Mouse (Mus musculus): Measurements from ENCODE around the gene Asna1. TPM values are rescaled to one million over a fixed set of nuclear protein-coding genes. Genes with fewer than 3 reads are reported as not detected.

Asna1 gene
- polyA plus RNA-seq, 1 experiment from 2014 or later, result 116 TPM

GRCm38 (mm10) chr8:85029271-85029670 is 4.2 kb upstream of the Asna1 start:
- no peak for TF ChIP-seq CTCF (IDR thresholded peaks at IDR 0.05; ENCODE audit: low read depth)
- H3K36me3 ChIP-seq (ENCODE audit: insufficient read depth, low read length), result peaks cover 26% of the 10 kb centered on the region
- H3K4me2 ChIP-seq (ENCODE audit: low read length), result peak overlapping the region; percentile 50; the same call in 1 of the 2 replicates
- no peak for DNase-seq (ENCODE audit: low spot score)
- no peak overlapping the region for H3K27ac ChIP-seq
- no peaks in the 10 kb centered on the region for H3K9me3 ChIP-seq (replicated peaks; ENCODE audit: low read length)
- H3K4me1 ChIP-seq (replicated peaks; ENCODE audit: insufficient read depth, low read length), result peaks cover 12% of the 10 kb centered on the region
- H3K4me3 ChIP-seq (replicated peaks; ENCODE audit: low read depth, low read length), result no peak overlapping the region
- no peak for ATAC-seq (replicated peaks; ENCODE audit: low FRiP score, low read depth)
- WGBS, result 88% methylated on average over 14 of the region's 14 CpGs
- H3K27me3 ChIP-seq (ENCODE audit: insufficient read depth, low read length), result no peaks in the 10 kb centered on the region
- H3K9ac ChIP-seq (ENCODE audit: low read depth, low read length), result no peak overlapping the region

GRCm38 (mm10) chr8:85027922-85028321 is 2.8 kb upstream of the Asna1 start:
- WGBS, result 8% methylated on average over 2 of the region's 2 CpGs
- H3K9ac ChIP-seq (ENCODE audit: low read depth, low read length), result peak overlapping the region; percentile 99
- DNase-seq (ENCODE audit: low spot score) (peak; percentile 17), ATAC-seq (replicated peaks; ENCODE audit: low FRiP score, low read depth) (no peak)
- no peak overlapping the region for H3K27ac ChIP-seq
- peaks cover 14% of the 10 kb centered on the region for H3K4me1 ChIP-seq (replicated peaks; ENCODE audit: insufficient read depth, low read length)
- no peaks in the 10 kb centered on the region for H3K9me3 ChIP-seq (replicated peaks; ENCODE audit: low read length)
- H3K27me3 ChIP-seq (ENCODE audit: insufficient read depth, low read length), result no peaks in the 10 kb centered on the region
- no peak for TF ChIP-seq CTCF (IDR thresholded peaks at IDR 0.05; ENCODE audit: low read depth)
- peak overlapping the region; percentile 98 for H3K4me3 ChIP-seq (replicated peaks; ENCODE audit: low read depth, low read length)
- peaks cover 29% of the 10 kb centered on the region for H3K36me3 ChIP-seq (ENCODE audit: insufficient read depth, low read length)
- H3K4me2 ChIP-seq (ENCODE audit: low read length), result peak overlapping the region; percentile 50

- Histone ChIP-seq H3K9ac (ENCODE audit: low read depth, low read length) (peak overlapping the region; percentile 99), H3K4me3 (replicated peaks; ENCODE audit: low read depth, low read length) (peak overlapping the region; percentile 98), H3K4me2 (ENCODE audit: low read length) (peak overlapping the region; percentile 50), H3K27me3 (ENCODE audit: insufficient read depth, low read length) (no peaks in the 10 kb centered on the region), H3K36me3 (ENCODE audit: insufficient read depth, low read length) (peaks cover 29% of the 10 kb centered on the region), H3K27ac (peak overlapping the region; percentile 91), H3K9me3 (replicated peaks; ENCODE audit: low read length) (no peaks in the 10 kb centered on the region), H3K4me1 (replicated peaks; ENCODE audit: insufficient read depth, low read length) (peaks cover 14% of the 10 kb centered on the region)
- 1% methylated on average over 13 of the region's 13 CpGs for WGBS
- ATAC-seq (replicated peaks; ENCODE audit: low FRiP score, low read depth) (no peak), DNase-seq (ENCODE audit: low spot score) (no peak)
- TF ChIP-seq CTCF (IDR thresholded peaks at IDR 0.05; ENCODE audit: low read depth), result no peak
Measured at GRCm38 (mm10) chr8:85027516-85027855, 2.4 kb upstream of the Asna1 start.

- Histone ChIP-seq H3K36me3 (ENCODE audit: insufficient read depth, low read length) (peaks cover 24% of the 10 kb centered on the region), H3K9ac (ENCODE audit: low read depth, low read length) (peak within 1 kb of the TSS; percentile 99), H3K4me3 (replicated peaks; ENCODE audit: low read depth, low read length) (peak within 1 kb of the TSS; percentile 98), H3K4me1 (replicated peaks; ENCODE audit: insufficient read depth, low read length) (peaks cover 14% of the 10 kb centered on the region), H3K4me2 (ENCODE audit: low read length) (peak within 1 kb of the TSS; percentile 93), H3K27me3 (ENCODE audit: insufficient read depth, low read length) (no peaks in the 10 kb centered on the region), H3K9me3 (replicated peaks; ENCODE audit: low read length) (no peaks in the 10 kb centered on the region), H3K27ac (peak within 1 kb of the TSS; percentile 91)
- ATAC-seq (replicated peaks; ENCODE audit: low FRiP score, low read depth) (peak; percentile 79), DNase-seq (ENCODE audit: low spot score) (peak; percentile 98)
- WGBS, result under 1% methylated on average over 70 of the region's 75 CpGs
- no peak for TF ChIP-seq CTCF (IDR thresholded peaks at IDR 0.05; ENCODE audit: low read depth)
Measured at GRCm38 (mm10) chr8:85026670-85027515, 1.8 kb upstream of the Asna1 start, which contains the start of gene Trir. Gene Trir, plus strand, starts transcription at chr8:85026823.

- TF ChIP-seq CTCF (IDR thresholded peaks at IDR 0.05; ENCODE audit: low read depth), result no peak
- H3K36me3 ChIP-seq (ENCODE audit: insufficient read depth, low read length), result peaks cover 21% of the 10 kb centered on the region
- no peak for DNase-seq (ENCODE audit: low spot score)
- no peaks in the 10 kb centered on the region for H3K27me3 ChIP-seq (ENCODE audit: insufficient read depth, low read length)
- no peak overlapping the region for H3K9ac ChIP-seq (ENCODE audit: low read depth, low read length)
- WGBS, result 94% methylated on average over 3 of the region's 3 CpGs
- no peak for ATAC-seq (replicated peaks; ENCODE audit: low FRiP score, low read depth)
- H3K9me3 ChIP-seq (replicated peaks; ENCODE audit: low read length), result no peaks in the 10 kb centered on the region
- peaks cover 12% of the 10 kb centered on the region for H3K4me1 ChIP-seq (replicated peaks; ENCODE audit: insufficient read depth, low read length)
- H3K27ac ChIP-seq, result no peak overlapping the region
- peak overlapping the region; percentile 93; the same call in 1 of the 2 replicates for H3K4me2 ChIP-seq (ENCODE audit: low read length)
- no peak overlapping the region for H3K4me3 ChIP-seq (replicated peaks; ENCODE audit: low read depth, low read length)
Measured at GRCm38 (mm10) chr8:85023846-85024245, 1.2 kb downstream of the Asna1 start.

GRCm38 (mm10) chr8:85021514-85022055 is 3.5 kb downstream of the Asna1 start:
- Histone ChIP-seq H3K4me2 (ENCODE audit: low read length) (no peak overlapping the region), H3K9me3 (replicated peaks; ENCODE audit: low read length) (no peaks in the 10 kb centered on the region), H3K4me3 (replicated peaks; ENCODE audit: low read depth, low read length) (no peak overlapping the region), H3K4me1 (replicated peaks; ENCODE audit: insufficient read depth, low read length) (peaks cover 8% of the 10 kb centered on the region), H3K27ac (no peak overlapping the region), H3K27me3 (ENCODE audit: insufficient read depth, low read length) (no peaks in the 10 kb centered on the region), H3K9ac (ENCODE audit: low read depth, low read length) (no peak overlapping the region), H3K36me3 (ENCODE audit: insufficient read depth, low read length) (peaks cover 33% of the 10 kb centered on the region)
- ATAC-seq (replicated peaks; ENCODE audit: low FRiP score, low read depth) (no peak), DNase-seq (ENCODE audit: low spot score) (no peak)
- 96% methylated on average over 3 of the region's 3 CpGs for WGBS
- no peak; the same call in 1 of the 2 replicates for TF ChIP-seq CTCF (IDR thresholded peaks at IDR 0.05; ENCODE audit: low read depth)
